Mouse (Mus musculus): Measurements from ENCODE around the gene Gpc1. TPM values are rescaled to one million over a fixed set of nuclear protein-coding genes. Genes with fewer than 3 reads are reported as not detected.

Gpc1 gene
- total RNA-seq, 2 experiments from 2014 or later = 73.9 to 88.5 TPM

Small RNAs within 50 kb of the gene (microRNA-seq; reads per million reads assigned to microRNA genes)
- 15,841 to 30,035 reads per million in 2 experiments for gene Mir149

Other genes starting within 250 kb of the Gpc1 start
- not detected for gene Olfr1412, start 245.9 kb upstream of the Gpc1 start, total RNA-seq (2021)
- gene Olfr1411, start 237.2 kb upstream of the Gpc1 start, total RNA-seq (2021) = not detected
- not detected for gene Olfr1410, start 225.9 kb upstream of the Gpc1 start, total RNA-seq (2021)
- gene Olfr12, start 213.9 kb upstream of the Gpc1 start, total RNA-seq (2021) = not detected
- gene Cops9, start 189.7 kb upstream of the Gpc1 start, total RNA-seq (2021) = 100 to 1,000 TPM; 235 to 242 TPM
- gene Otos, start 182.8 kb upstream of the Gpc1 start, total RNA-seq (2021) = not detected
- gene Ankmy1, start 71.3 kb downstream of the Gpc1 start, total RNA-seq (2021) = under 1 TPM; 0.11 to 0.19 TPM
- gene Dusp28, start 75.3 kb downstream of the Gpc1 start, total RNA-seq (2021) = 1 to 10 TPM; 6.6 to 8.1 TPM
- 10 to 100 TPM; 39.9 to 42.5 TPM for gene Rnpepl1, start 79.1 kb downstream of the Gpc1 start, total RNA-seq (2021)
- gene Capn10, start 102.7 kb downstream of the Gpc1 start, total RNA-seq (2021) = 10 to 100 TPM; 44.9 to 52.0 TPM
- gene Gpr35, start 119.2 kb downstream of the Gpc1 start, total RNA-seq (2021) = under 1 TPM; 0.26 to 0.61 TPM
- not detected for gene Aqp12, start 174.7 kb downstream of the Gpc1 start, total RNA-seq (2021)

Measured in left cerebral cortex, postnatal 14 days (tissue).